Mouse (Mus musculus) retina, embryonic 14.5 days (tissue): ENCODE data around the gene Ttll5.

Source experiments
- DNase-seq: peaks from one replicate; pipeline ENCODE4 v3.0.0-alpha.2; 2015; ENCODE audit warnings: low spot score

Gene Ttll5

GRCm38 (mm10) chr12:86056976-86057375 is 232.5 kb downstream of the Ttll5 start:
- DNase-seq, result no peak

GRCm38 (mm10) chr12:86057516-86057915 is 233.1 kb downstream of the Ttll5 start:
- DNase-seq, result no peak

GRCm38 (mm10) chr12:86059341-86059740 is 234.9 kb downstream of the Ttll5 start:
- DNase-seq, result no peak

GRCm38 (mm10) chr12:86064796-86065195 is 240.3 kb downstream of the Ttll5 start:
- no peak for DNase-seq

- peak; percentile 53 for DNase-seq
Measured at GRCm38 (mm10) chr12:86071432-86071831, 247.0 kb downstream of the Ttll5 start.

- peak; percentile 21 for DNase-seq
Measured at GRCm38 (mm10) chr12:86074681-86075080, 250.2 kb downstream of the Ttll5 start.

- no peak for DNase-seq
Measured at GRCm38 (mm10) chr12:86075358-86075757, 250.9 kb downstream of the Ttll5 start.

- DNase-seq, result peak; percentile 34
Measured at GRCm38 (mm10) chr12:86076321-86076901, 252.0 kb downstream of the Ttll5 start.

- peak; percentile 40 for DNase-seq
Measured at GRCm38 (mm10) chr12:86077322-86077721, 252.9 kb downstream of the Ttll5 start.

GRCm38 (mm10) chr12:86077736-86078135 is 253.3 kb downstream of the Ttll5 start:
- peak; percentile 24 for DNase-seq

- no peak for DNase-seq
Measured at GRCm38 (mm10) chr12:86078176-86078552, 253.7 kb downstream of the Ttll5 start.

GRCm38 (mm10) chr12:86078553-86079201 is 254.2 kb downstream of the Ttll5 start, which contains the start of gene Tgfb3:
TSS of gene Tgfb3 (minus strand) at chr12:86079041.
- DNase-seq, result peak; percentile 64

- peak; percentile 95 for DNase-seq
Measured at GRCm38 (mm10) chr12:86079202-86079667, 254.8 kb downstream of the Ttll5 start.

GRCm38 (mm10) chr12:86082481-86083012 is 258.1 kb downstream of the Ttll5 start, which contains the start of gene Ift43:
TSS of gene Ift43 (plus strand) at chr12:86082541.
- DNase-seq, result peak; percentile 92

- DNase-seq, result no peak
Measured at GRCm38 (mm10) chr12:86085873-86086272, 261.4 kb downstream of the Ttll5 start.

- DNase-seq, result no peak
Measured at GRCm38 (mm10) chr12:86086550-86086949, 262.1 kb downstream of the Ttll5 start.

GRCm38 (mm10) chr12:86088042-86088441 is 263.6 kb downstream of the Ttll5 start:
- no peak for DNase-seq

GRCm38 (mm10) chr12:86090764-86091163 is 266.3 kb downstream of the Ttll5 start:
- no peak for DNase-seq

- peak; percentile 20 for DNase-seq
Measured at GRCm38 (mm10) chr12:86091601-86092132, 267.2 kb downstream of the Ttll5 start.

- no peak for DNase-seq
Measured at GRCm38 (mm10) chr12:86094075-86094474, 269.6 kb downstream of the Ttll5 start.

- DNase-seq, result no peak
Measured at GRCm38 (mm10) chr12:86095806-86096205, 271.3 kb downstream of the Ttll5 start.

GRCm38 (mm10) chr12:86097781-86098180 is 273.3 kb downstream of the Ttll5 start:
- DNase-seq, result no peak

GRCm38 (mm10) chr12:86100711-86101110 is 276.3 kb downstream of the Ttll5 start:
- DNase-seq, result no peak
